In genomic region chr14:30878958-30879571, GRCm38 (mm10) we compare ENCODE assay signal across 9 mouse cellular contexts. TPM values are rescaled to one million over a fixed set of nuclear protein-coding genes. Genes with fewer than 3 reads are reported as not detected.
A peak's percentile ranks its signal among the peaks of the same experiment; 100 is the strongest.
DNase-seq lines count a peak whose midpoint lies in the region; ATAC-seq and TF ChIP-seq lines count a peak whose summit lies in the region.
"Had no signal": no experiment of that assay in that cellular context is flagged by ENCODE, and none has a peak within 500 bp of the region (broad histone marks: within the 10 kb centered on the region; RNA-seq: fewer than 3 reads in every experiment).

TSS of gene Mustn1 (plus strand) at chr14:30879200.

- peaks cover 20% of the 10 kb centered on the region for H3K4me1 ChIP-seq in hindbrain, embryonic 10.5 days (replicated peaks)
- peaks cover 3% of the 10 kb centered on the region; the same call in 1 of the 2 replicates for H3K4me1 ChIP-seq in hindbrain, embryonic 12.5 days
- no peaks in the 10 kb centered on the region for H3K4me1 ChIP-seq in embryonic facial prominence, embryonic 14.5 days (ENCODE audit: control insufficient read depth, insufficient read depth, low read length)
- H3K4me1 ChIP-seq in heart, embryonic 16.5 days (ENCODE audit: control insufficient read depth, insufficient read depth, low read length), result peaks cover 3% of the 10 kb centered on the region; the same call in 1 of the 2 replicates
- peaks cover 21% of the 10 kb centered on the region for H3K4me1 ChIP-seq in liver, postnatal 0 days (ENCODE audit: insufficient read depth)
- H3K4me1 ChIP-seq in midbrain, embryonic 15.5 days, result no peaks in the 10 kb centered on the region

- no peak within 1 kb of the TSS for H3K4me2 ChIP-seq in hindbrain, embryonic 12.5 days (replicated peaks)
- no peak within 1 kb of the TSS for H3K4me2 ChIP-seq in embryonic facial prominence, embryonic 14.5 days (ENCODE audit: low read depth, low read length)
- peak within 1 kb of the TSS; percentile 5; the same call in 1 of the 2 replicates for H3K4me2 ChIP-seq in heart, embryonic 16.5 days (ENCODE audit: low read depth, low read length)
- H3K4me2 ChIP-seq in liver, postnatal 0 days (ENCODE audit: low read depth, low read length), result no peak within 1 kb of the TSS
- no peak within 1 kb of the TSS for H3K4me2 ChIP-seq in midbrain, embryonic 15.5 days

- DNase-seq in hindbrain, embryonic 10.5 days (ENCODE audit: low spot score), result no peak
- peak; percentile 57 for DNase-seq in embryonic facial prominence, embryonic 14.5 days (ENCODE audit: low spot score)
- no peak for DNase-seq in liver, postnatal 0 days
- no peak for DNase-seq in ovary, postnatal 36 days (ENCODE audit: low spot score)
- no peak for DNase-seq in spleen, adult 18-20 months

- no peaks in the 10 kb centered on the region for H3K27me3 ChIP-seq in hindbrain, embryonic 10.5 days (ENCODE audit: insufficient read depth, poor library complexity, severe bottlenecking)
- no peaks in the 10 kb centered on the region for H3K27me3 ChIP-seq in hindbrain, embryonic 12.5 days
- H3K27me3 ChIP-seq in embryonic facial prominence, embryonic 14.5 days (replicated peaks; ENCODE audit: control insufficient read depth, insufficient read depth, low read length), result no peaks in the 10 kb centered on the region
- H3K27me3 ChIP-seq in heart, embryonic 16.5 days (ENCODE audit: control insufficient read depth, insufficient read depth, low read length), result no peaks in the 10 kb centered on the region
- no peaks in the 10 kb centered on the region for H3K27me3 ChIP-seq in liver, postnatal 0 days (ENCODE audit: insufficient read depth, low read length)
- no peaks in the 10 kb centered on the region for H3K27me3 ChIP-seq in midbrain, embryonic 15.5 days (replicated peaks)

- no peak for ATAC-seq in hindbrain, embryonic 12.5 days (ENCODE audit: low FRiP score)
- peak; percentile 56; the same call in 1 of the 2 replicates for ATAC-seq in embryonic facial prominence, embryonic 14.5 days (ENCODE audit: low read depth)
- ATAC-seq in heart, embryonic 16.5 days (replicated peaks; ENCODE audit: extremely low read depth, insufficient read depth, low FRiP score), result peak; percentile 75
- no peak for ATAC-seq in liver, postnatal 0 days
- ATAC-seq in midbrain, embryonic 15.5 days (replicated peaks), result no peak

- peak within 1 kb of the TSS; percentile 4; the same call in 1 of the 2 replicates for H3K27ac ChIP-seq in hindbrain, embryonic 10.5 days
- H3K27ac ChIP-seq in hindbrain, embryonic 12.5 days, result no peak within 1 kb of the TSS
- peak within 1 kb of the TSS; percentile 50; the same call in 1 of the 2 replicates for H3K27ac ChIP-seq in embryonic facial prominence, embryonic 14.5 days (replicated peaks; ENCODE audit: low read depth, low read length)
- peak within 1 kb of the TSS; percentile 54 for H3K27ac ChIP-seq in heart, embryonic 16.5 days (ENCODE audit: low read length)
- H3K27ac ChIP-seq in liver, postnatal 0 days (ENCODE audit: low read depth), result 0 out of 2 replicates have a peak within 1 kb of the TSS, but pooled peaks have one; percentile 1
- no peak within 1 kb of the TSS for H3K27ac ChIP-seq in midbrain, embryonic 15.5 days

- H3K36me3 ChIP-seq in hindbrain, embryonic 10.5 days, result peaks cover 26% of the 10 kb centered on the region
- H3K36me3 ChIP-seq in hindbrain, embryonic 12.5 days, result peaks cover 26% of the 10 kb centered on the region
- H3K36me3 ChIP-seq in embryonic facial prominence, embryonic 14.5 days (ENCODE audit: control insufficient read depth, insufficient read depth, low read length), result peaks cover 23% of the 10 kb centered on the region
- H3K36me3 ChIP-seq in heart, embryonic 16.5 days (ENCODE audit: control insufficient read depth, insufficient read depth), result peaks cover 3% of the 10 kb centered on the region; the same call in 1 of the 2 replicates
- no peaks in the 10 kb centered on the region for H3K36me3 ChIP-seq in liver, postnatal 0 days (replicated peaks; ENCODE audit: insufficient read depth, low read length)
- H3K36me3 ChIP-seq in midbrain, embryonic 15.5 days (replicated peaks), result no peaks in the 10 kb centered on the region

- no peaks in the 10 kb centered on the region for H3K9me3 ChIP-seq in hindbrain, embryonic 10.5 days
- H3K9me3 ChIP-seq in hindbrain, embryonic 12.5 days (replicated peaks), result no peaks in the 10 kb centered on the region
- no peaks in the 10 kb centered on the region for H3K9me3 ChIP-seq in embryonic facial prominence, embryonic 14.5 days (ENCODE audit: control insufficient read depth, low read length)
- no peaks in the 10 kb centered on the region for H3K9me3 ChIP-seq in heart, embryonic 16.5 days (replicated peaks; ENCODE audit: control insufficient read depth, low read length)
- no peaks in the 10 kb centered on the region for H3K9me3 ChIP-seq in liver, postnatal 0 days (ENCODE audit: low read length)
- no peaks in the 10 kb centered on the region for H3K9me3 ChIP-seq in midbrain, embryonic 15.5 days

- TF ChIP-seq CTCF in liver, postnatal 0 days (IDR thresholded peaks at IDR 0.05; ENCODE audit: low read depth), result no peak

- H3K9ac ChIP-seq in hindbrain, embryonic 12.5 days, result no peak within 1 kb of the TSS
- H3K9ac ChIP-seq in embryonic facial prominence, embryonic 14.5 days (ENCODE audit: low read depth, low read length), result no peak within 1 kb of the TSS
- 0 out of 2 replicates have a peak within 1 kb of the TSS, but pooled peaks have one; percentile 8 for H3K9ac ChIP-seq in heart, embryonic 16.5 days (ENCODE audit: low read length)
- peak within 1 kb of the TSS; percentile 7; the same call in 1 of the 2 replicates for H3K9ac ChIP-seq in liver, postnatal 0 days (replicated peaks)
- H3K9ac ChIP-seq in midbrain, embryonic 15.5 days, result no peak within 1 kb of the TSS

- no peak within 1 kb of the TSS for H3K4me3 ChIP-seq in hindbrain, embryonic 10.5 days
- no peak within 1 kb of the TSS for H3K4me3 ChIP-seq in hindbrain, embryonic 12.5 days
- no peak within 1 kb of the TSS for H3K4me3 ChIP-seq in embryonic facial prominence, embryonic 14.5 days (ENCODE audit: low read depth, low read length)
- H3K4me3 ChIP-seq in heart, embryonic 16.5 days (ENCODE audit: low read length), result no peak within 1 kb of the TSS
- no peak within 1 kb of the TSS for H3K4me3 ChIP-seq in liver, postnatal 0 days (ENCODE audit: low read depth, low read length)
- H3K4me3 ChIP-seq in midbrain, embryonic 15.5 days, result no peak within 1 kb of the TSS
- H3K4me3 ChIP-seq: erythroblast, embryonic 14.5 days had no signal

- WGBS in hindbrain, embryonic 10.5 days, result 77% methylated on average over 11 of the region's 11 CpGs
- 67% methylated on average over 11 of the region's 11 CpGs for WGBS in hindbrain, embryonic 12.5 days
- 68% methylated on average over 10 of the region's 11 CpGs for WGBS in embryonic facial prominence, embryonic 14.5 days
- 38% methylated on average over 11 of the region's 11 CpGs for WGBS in heart, embryonic 16.5 days
- 73% methylated on average over 11 of the region's 11 CpGs for WGBS in liver, postnatal 0 days (ENCODE audit: insufficient replicate concordance)
- 78% methylated on average over 11 of the region's 11 CpGs for WGBS in midbrain, embryonic 15.5 days

- no peak for TF ChIP-seq EP300 in liver, postnatal 0 days (IDR thresholded peaks at IDR 0.05; ENCODE audit: low read depth)

RNA-seq across cellular contexts. Expression of gene Mustn1, which starts in this region (rescaled TPM):
- 0.29 and 0.39 TPM in 2 replicates for polyA plus RNA-seq in hindbrain, embryonic 10.5 days (2016; fragmentation: Nextera tagmentation; extraction: Ambion mirVana)
- polyA plus RNA-seq in hindbrain, embryonic 12.5 days (2016; fragmentation: Nextera tagmentation; extraction: Ambion mirVana), result 0.80 and 2.2 TPM in 2 replicates
- 37.2 and 43.6 TPM in 2 replicates for polyA plus RNA-seq in embryonic facial prominence, embryonic 14.5 days (2014; fragmentation: Nextera tagmentation; extraction: Ambion mirVana)
- polyA plus RNA-seq in heart, embryonic 16.5 days (2015; fragmentation: Nextera tagmentation; extraction: Ambion mirVana), result 4.6 and 5.6 TPM in 2 replicates
- 5.4 and 6.0 TPM in 2 replicates for polyA plus RNA-seq in liver, postnatal 0 days (2015; fragmentation: Nextera tagmentation; extraction: Ambion mirVana)
- 0.50 and 0.76 TPM in 2 replicates for polyA plus RNA-seq in midbrain, embryonic 15.5 days (2015; fragmentation: Nextera tagmentation; extraction: Ambion mirVana)

Comparison
In these comparisons a context has a peak if more than half of its experiments do, and no peak if none do; other contexts are left out.
1. H3K27ac ChIP-seq: peak in hindbrain, embryonic 10.5 days (single experiment), embryonic facial prominence, embryonic 14.5 days (single experiment), heart, embryonic 16.5 days (single experiment) and liver, postnatal 0 days (single experiment); none in hindbrain, embryonic 12.5 days (single experiment) and midbrain, embryonic 15.5 days (single experiment).
2. ATAC-seq: peak in embryonic facial prominence, embryonic 14.5 days (single experiment) and heart, embryonic 16.5 days (single experiment); none in hindbrain, embryonic 12.5 days (single experiment), liver, postnatal 0 days (single experiment) and midbrain, embryonic 15.5 days (single experiment).
3. H3K9ac ChIP-seq: peak in heart, embryonic 16.5 days (single experiment) and liver, postnatal 0 days (single experiment); none in hindbrain, embryonic 12.5 days (single experiment), embryonic facial prominence, embryonic 14.5 days (single experiment) and midbrain, embryonic 15.5 days (single experiment).